Mouse (Mus musculus): Measurements from ENCODE around the gene Exosc8. TPM values are rescaled to one million over a fixed set of nuclear protein-coding genes. Genes with fewer than 3 reads are reported as not detected.
A peak's percentile ranks its signal among the peaks of the same experiment; 100 is the strongest.

Exosc8 gene
- polyA plus RNA-seq, 1 experiment from 2014 or later = 191 TPM

GRCm38 (mm10) chr3:54692202-54693055 is 42.8 kb downstream of the Exosc8 start, which contains the start of gene Supt20:
Supt20 (plus strand) TSS chr3:54692807.
- peak; percentile 97 for DNase-seq (ENCODE audit: low spot score)
- Histone ChIP-seq H3K27ac (replicated peaks) (peak within 1 kb of the TSS; percentile 93), H3K4me1 (peaks cover 3% of the 10 kb centered on the region; the same call in 1 of the 2 replicates), H3K9me3 (no peaks in the 10 kb centered on the region), H3K4me3 (peak within 1 kb of the TSS; percentile 85), H3K36me3 (replicated peaks) (peaks cover 31% of the 10 kb centered on the region), H3K27me3 (replicated peaks; ENCODE audit: low read depth, poor library complexity, severe bottlenecking) (peaks cover 6% of the 10 kb centered on the region; the same call in 1 of the 2 replicates)
- WGBS = 2% methylated on average over 65 of the region's 65 CpGs

GRCm38 (mm10) chr3:54689091-54689490 is 46.1 kb downstream of the Exosc8 start:
- H3K27ac ChIP-seq (replicated peaks) = no peak overlapping the region
- no peaks in the 10 kb centered on the region for H3K9me3 ChIP-seq
- WGBS = 58% methylated on average over 2 of the region's 2 CpGs
- H3K4me3 ChIP-seq = no peak overlapping the region
- peaks cover 3% of the 10 kb centered on the region; the same call in 1 of the 2 replicates for H3K4me1 ChIP-seq
- DNase-seq (ENCODE audit: low spot score) = no peak
- H3K36me3 ChIP-seq (replicated peaks) = no peaks in the 10 kb centered on the region
- peaks cover 6% of the 10 kb centered on the region; the same call in 1 of the 2 replicates for H3K27me3 ChIP-seq (replicated peaks; ENCODE audit: low read depth, poor library complexity, severe bottlenecking)

GRCm38 (mm10) chr3:54687245-54687644 is 47.9 kb downstream of the Exosc8 start:
- no peak for DNase-seq (ENCODE audit: low spot score)

DNA sequence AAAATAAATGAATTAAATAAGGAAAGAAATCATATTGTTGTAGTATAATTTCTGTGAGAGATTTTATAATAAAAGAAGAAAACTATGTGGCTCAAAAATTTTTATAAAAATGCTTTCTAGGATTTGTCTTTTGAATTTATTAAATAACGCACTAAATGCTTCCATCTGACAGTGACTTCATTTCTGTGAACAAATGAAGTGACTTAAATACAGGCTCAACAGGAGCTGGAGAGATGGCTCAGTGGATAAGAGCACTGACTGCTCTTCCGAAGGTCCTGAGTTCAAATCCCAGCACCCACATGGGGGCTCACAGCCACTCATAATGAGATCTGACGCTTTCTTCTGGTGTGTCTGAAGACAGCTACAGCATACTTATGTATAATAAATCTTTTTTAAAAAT is 50.0 kb downstream of the Exosc8 start:
- no peak for DNase-seq (ENCODE audit: low spot score)
- no peak overlapping the region for H3K4me3 ChIP-seq
- no peaks in the 10 kb centered on the region for H3K9me3 ChIP-seq
- 93% methylated on average over 3 of the region's 3 CpGs for WGBS
- H3K4me1 ChIP-seq = peaks cover 3% of the 10 kb centered on the region; the same call in 1 of the 2 replicates
- H3K27me3 ChIP-seq (replicated peaks; ENCODE audit: low read depth, poor library complexity, severe bottlenecking) = no peaks in the 10 kb centered on the region
- H3K36me3 ChIP-seq (replicated peaks) = no peaks in the 10 kb centered on the region
- H3K27ac ChIP-seq (replicated peaks) = no peak overlapping the region

More at GRCm38 (mm10) chr3:54687245-54687644, 47.9 kb downstream of the Exosc8 start:
- peaks cover 3% of the 10 kb centered on the region; the same call in 1 of the 2 replicates for H3K4me1 ChIP-seq
- no peak overlapping the region for H3K4me3 ChIP-seq
- no peaks in the 10 kb centered on the region for H3K36me3 ChIP-seq (replicated peaks)
- H3K27me3 ChIP-seq (replicated peaks; ENCODE audit: low read depth, poor library complexity, severe bottlenecking) = peaks cover 6% of the 10 kb centered on the region; the same call in 1 of the 2 replicates
- H3K27ac ChIP-seq (replicated peaks) = no peak overlapping the region
- WGBS = 70% methylated on average over 2 of the region's 2 CpGs
- H3K9me3 ChIP-seq = no peaks in the 10 kb centered on the region

GRCm38 (mm10) chr3:54681310-54682204 is 53.6 kb downstream of the Exosc8 start:
- H3K9me3 ChIP-seq = no peaks in the 10 kb centered on the region
- no peaks in the 10 kb centered on the region for H3K36me3 ChIP-seq (replicated peaks)
- no peak for DNase-seq (ENCODE audit: low spot score)
- H3K27me3 ChIP-seq (replicated peaks; ENCODE audit: low read depth, poor library complexity, severe bottlenecking) = 0 out of 2 replicates have a peak, but pooled peaks cover 3% of the 10 kb centered on the region
- WGBS = 72% methylated on average over 6 of the region's 6 CpGs
- H3K4me3 ChIP-seq = no peak overlapping the region
- peaks cover 8% of the 10 kb centered on the region for H3K4me1 ChIP-seq
- H3K27ac ChIP-seq (replicated peaks) = no peak overlapping the region

Other genes starting within 250 kb of the Exosc8 start
- 114 and 115 TPM in 2 replicates for gene Supt20, start 42.6 kb downstream of the Exosc8 start, polyA plus RNA-seq (2016; fragmentation: Nextera tagmentation; extraction: Ambion mirVana)
- gene Gm21958, start 21.0 kb downstream of the Exosc8 start, polyA plus RNA-seq (2016; fragmentation: Nextera tagmentation; extraction: Ambion mirVana) = 0.28 TPM in 1 of 2 replicates, not detected in the other
- gene Alg5, start 146 bp upstream of the Exosc8 start, polyA plus RNA-seq (2016; fragmentation: Nextera tagmentation; extraction: Ambion mirVana) = 41.0 and 42.1 TPM in 2 replicates
- 0.42 and 0.73 TPM in 2 replicates for gene Smad9, start 20.2 kb upstream of the Exosc8 start, polyA plus RNA-seq (2016; fragmentation: Nextera tagmentation; extraction: Ambion mirVana)
- gene Rfxap, start 72.4 kb upstream of the Exosc8 start, polyA plus RNA-seq (2016; fragmentation: Nextera tagmentation; extraction: Ambion mirVana) = 31.3 and 33.1 TPM in 2 replicates
- 0.05 TPM in 1 of 2 replicates, not detected in the other for gene Sertm1, start 180.5 kb upstream of the Exosc8 start, polyA plus RNA-seq (2016; fragmentation: Nextera tagmentation; extraction: Ambion mirVana)